Mouse (Mus musculus): Measurements from ENCODE around the gene Ankrd13c.

- TF ChIP-seq CTCF (IDR thresholded peaks at IDR 0.05) (peak; percentile 40), EP300 (IDR thresholded peaks at IDR 0.05) (no peak)
Measured at GRCm38 (mm10) chr3:157931592-157931991, 15.4 kb upstream of the Ankrd13c start.

Data from lung, postnatal 0 days (tissue).